10 mouse cellular contexts compared by ENCODE assay signal in genomic region chr17:17449441-17449770, GRCm38 (mm10). TPM values are rescaled to one million over a fixed set of nuclear protein-coding genes. Genes with fewer than 3 reads are reported as not detected.
DNase-seq lines count a peak whose midpoint lies in the region; ATAC-seq lines count a peak whose summit lies in the region.
"Had no signal": no experiment of that assay in that cellular context is flagged by ENCODE, and none has a peak within 500 bp of the region (broad histone marks: within the 10 kb centered on the region; RNA-seq: fewer than 3 reads in every experiment).

No protein-coding gene starts in this region.

- H3K36me3 ChIP-seq in kidney, embryonic 14.5 days (ENCODE audit: control insufficient read depth, insufficient read depth, low read length): no peaks in the 10 kb centered on the region

- H3K4me3 ChIP-seq in kidney, embryonic 14.5 days (ENCODE audit: low read length): peak overlapping the region; percentile 32

- peaks cover 6% of the 10 kb centered on the region; the same call in 1 of the 2 replicates for H3K4me1 ChIP-seq in kidney, embryonic 14.5 days (ENCODE audit: control insufficient read depth, insufficient read depth, low read length)

- 18% methylated on average over 5 of the region's 5 CpGs for WGBS in kidney, embryonic 14.5 days

- 0 out of 2 replicates have a peak overlapping the region, but pooled peaks have one; percentile 68 for H3K27ac ChIP-seq in kidney, embryonic 14.5 days (ENCODE audit: low read depth, low read length)

- H3K4me2 ChIP-seq in kidney, embryonic 14.5 days (replicated peaks; ENCODE audit: low read depth, low read length): peak overlapping the region; percentile 55

- DNase-seq in gastrocnemius, postnatal 14 days: peak; percentile 5
- DNase-seq in gastrocnemius, adult 8-10 months (ENCODE audit: low spot score in 2 of 2): no peak
- peak; percentile 20 to 31 for DNase-seq in adrenal gland, postnatal 36 days
- DNase-seq in heart, adult 8-10 months (ENCODE audit: low spot score): peak; percentile 9
- DNase-seq in lung, postnatal 25 days (ENCODE audit: low spot score): peak; percentile 35
- DNase-seq in T-cell, adult 2 months (ENCODE audit: low spot score): no peak
- no peak for DNase-seq in thymus, postnatal 0 days (ENCODE audit: low spot score)

- intact Hi-C loops in gastrocnemius, postnatal 14 days (cut with DNase I; ENCODE audit: low total_unique reads): no loop called here

- H3K27me3 ChIP-seq in kidney, embryonic 14.5 days (ENCODE audit: control insufficient read depth, insufficient read depth, low read length): no peaks in the 10 kb centered on the region

- no peak overlapping the region for H3K9ac ChIP-seq in kidney, embryonic 14.5 days (ENCODE audit: low read depth, low read length)

- ATAC-seq in kidney, embryonic 14.5 days (ENCODE audit: low FRiP score, low TSS enrichment): no peak
- ATAC-seq: Patski had no signal

- H3K9me3 ChIP-seq in kidney, embryonic 14.5 days (ENCODE audit: control insufficient read depth, low read length): no peaks in the 10 kb centered on the region

RNA-seq across cellular contexts. Expression of gene Lix1, which starts 46.9 kb away (rescaled TPM):
- total RNA-seq in gastrocnemius, postnatal 14 days (2021): 1 to 10 TPM; 2.9 to 3.2 TPM
- total RNA-seq in gastrocnemius, adult 8-10 months (2022): under 1 TPM; 0.21 to 0.63 (median 0.51) TPM
- 1 to 10 TPM; 7.4 to 9.2 TPM for total RNA-seq in adrenal gland, postnatal 36 days (2021)
- 1 to 10 TPM; 5.2 to 7.3 (median 6.4) TPM for total RNA-seq in heart, adult 8-10 months (2022)
- 6.9 and 8.2 TPM in 2 replicates for polyA plus RNA-seq in kidney, embryonic 14.5 days (2014; fragmentation: Nextera tagmentation; extraction: Ambion mirVana)
- 0.24 and 0.36 TPM in 2 replicates for polyA plus RNA-seq in thymus, postnatal 0 days (2015; fragmentation: Nextera tagmentation; extraction: Ambion mirVana)
- polyA plus RNA-seq: Patski; small intestine, adult 2 months had no signal

Comparison
In these comparisons a context has a peak if more than half of its experiments do, and no peak if none do; other contexts are left out.
1. DNase-seq: peak in gastrocnemius, postnatal 14 days (single experiment), adrenal gland, postnatal 36 days (2 of 2), heart, adult 8-10 months (single experiment) and lung, postnatal 25 days (single experiment); none in gastrocnemius, adult 8-10 months (0 of 2), T-cell, adult 2 months (single experiment) and thymus, postnatal 0 days (single experiment).